Mouse (Mus musculus) spleen, adult 2 months (tissue): ENCODE measurements at regions not wholly inside any gene's neighbourhood (a gene's known extent, or its start where the extent isn't known, plus 50 kb on each side); places are given as distances from the start of the nearest gene placed in this dataset.
"Not testable (repeated sequence)": the region's sequence is repeated elsewhere in the genome, so short reads cannot be mapped to it uniquely, and the experiment has no call there.

Experiments
- DNase-seq, 2 experiments: peaks; one replicate each; pipeline versions ENCODE4 v3.0.0 to v3.0.0-alpha.2; 2012 to 2021; ENCODE audit warnings: low spot score in 2 of 2, low read depth in 1 of 2
- H3K27ac ChIP-seq: fragments of 200-500 bp; 2 replicates; pipeline ENCODE4 v1.5.1; 2012; ENCODE audit warnings: low read length, inconsistent platforms; ENCODE audit not compliant: insufficient read depth
- H3K27me3 ChIP-seq: fragments of 200-500 bp; 2 replicates; pipeline ENCODE4 v1.6.1; 2012; ENCODE audit warnings: mild to moderate bottlenecking, moderate library complexity, low read length, inconsistent platforms; ENCODE audit not compliant: control insufficient read depth, insufficient read depth
- H3K36me3 ChIP-seq: fragments of 200-500 bp; 2 replicates; pipeline ENCODE4 v1.6.1; 2012; ENCODE audit warnings: mild to moderate bottlenecking, low read length, inconsistent platforms; ENCODE audit not compliant: control insufficient read depth, insufficient read depth
- H3K4me1 ChIP-seq: fragments of 200-500 bp; 2 replicates; pipeline ENCODE4 v1.6.1; 2011; ENCODE audit warnings: inconsistent platforms; ENCODE audit not compliant: control insufficient read depth, insufficient read depth, insufficient read length
- H3K4me3 ChIP-seq: fragments of 200-500 bp; 2 replicates; pipeline ENCODE4 v1.5.1; 2011; ENCODE audit warnings: mild to moderate bottlenecking, inconsistent platforms; ENCODE audit not compliant: insufficient read depth, insufficient read length; ENCODE audit errors: extremely low read depth
- CTCF ChIP-seq: fragments of 200-500 bp; IDR thresholded peaks from 2 replicates; pipeline ENCODE4 v1.5.1; 2011; ENCODE audit warnings: mild to moderate bottlenecking, inconsistent platforms; ENCODE audit not compliant: insufficient read depth, insufficient read length, insufficient replicate concordance; ENCODE audit errors: extremely low read depth
- POLR2A ChIP-seq: fragments of 200-500 bp; IDR thresholded peaks from 2 replicates; pipeline ENCODE4 v1.6.1; 2011; ENCODE audit warnings: low read depth, low read length, inconsistent platforms
- WGBS: fragments of 180-500 bp; shearing (Covaris S2); methylation state at CpG from one replicate; pipeline ENCODE4 v1.1.7; 2018; 5-methylcytosine and 5-hydroxymethylcytosine counted together

- H3K27ac ChIP-seq: no peak overlapping the region
- H3K36me3 ChIP-seq: no peaks in the 10 kb centered on the region
- no peak overlapping the region for H3K4me3 ChIP-seq
- H3K4me1 ChIP-seq: no peaks in the 10 kb centered on the region
- no peaks in the 10 kb centered on the region for H3K27me3 ChIP-seq
- TF ChIP-seq CTCF (no peak), POLR2A (no peak)
- DNase-seq: no peak
- WGBS: 84% methylated on average over 8 of the region's 8 CpGs
Observed at GRCm38 (mm10) chr10:72298824-72299551, 355.7 kb upstream of the Zwint start.

- not testable (repeated sequence) for H3K4me3 ChIP-seq, H3K4me1 ChIP-seq, H3K27ac ChIP-seq, H3K36me3 ChIP-seq, DNase-seq, H3K27me3 ChIP-seq
- WGBS: 94% methylated on average over 23 of the region's 23 CpGs
Observed at GRCm38 (mm10) chr10:72309045-72309444, 345.6 kb upstream of the Zwint start.

- WGBS: 85% methylated on average over 4 of the region's 4 CpGs
- TF ChIP-seq CTCF (no peak), POLR2A (no peak)
- Histone ChIP-seq H3K27me3 (no peaks in the 10 kb centered on the region), H3K4me1 (no peaks in the 10 kb centered on the region), H3K4me3 (no peak overlapping the region), H3K36me3 (no peaks in the 10 kb centered on the region), H3K27ac (no peak overlapping the region)
- DNase-seq: no peak
Observed at GRCm38 (mm10) chr10:72318308-72318707, 336.3 kb upstream of the Zwint start.

GRCm38 (mm10) chr10:72320307-72320706, 334.3 kb upstream of the Zwint start:
- no peak overlapping the region for H3K27ac ChIP-seq
- no peaks in the 10 kb centered on the region for H3K36me3 ChIP-seq
- WGBS: 60% methylated on average over 4 of the region's 4 CpGs
- H3K4me1 ChIP-seq: no peaks in the 10 kb centered on the region
- no peak for TF ChIP-seq CTCF
- no peak for TF ChIP-seq POLR2A
- no peak overlapping the region for H3K4me3 ChIP-seq
- DNase-seq: no peak
- H3K27me3 ChIP-seq: no peaks in the 10 kb centered on the region

- TF ChIP-seq CTCF (no peak), POLR2A (no peak)
- Histone ChIP-seq H3K36me3 (no peaks in the 10 kb centered on the region), H3K4me1 (no peaks in the 10 kb centered on the region), H3K27me3 (no peaks in the 10 kb centered on the region), H3K4me3 (no peak overlapping the region), H3K27ac (no peak overlapping the region)
- 79% methylated on average over 4 of the region's 4 CpGs for WGBS
- DNase-seq: no peak
Observed at GRCm38 (mm10) chr10:72326624-72327023, 328.0 kb upstream of the Zwint start.

- Histone ChIP-seq H3K36me3 (no peaks in the 10 kb centered on the region), H3K4me1 (no peaks in the 10 kb centered on the region), H3K27me3 (no peaks in the 10 kb centered on the region), H3K4me3 (no peak overlapping the region), H3K27ac (no peak overlapping the region)
- TF ChIP-seq CTCF (no peak), POLR2A (no peak)
- DNase-seq: no peak
- 78% methylated on average over 5 of the region's 5 CpGs for WGBS
Observed at GRCm38 (mm10) chr10:72347253-72347652, 307.4 kb upstream of the Zwint start.

- no peak overlapping the region for H3K27ac ChIP-seq
- no peak overlapping the region for H3K4me3 ChIP-seq
- H3K36me3 ChIP-seq: no peaks in the 10 kb centered on the region
- DNase-seq: peak in 1 of 2 experiments; percentile 3
- H3K27me3 ChIP-seq: no peaks in the 10 kb centered on the region
- no peaks in the 10 kb centered on the region for H3K4me1 ChIP-seq
- no peak for TF ChIP-seq CTCF
- TF ChIP-seq POLR2A: no peak
- 22% methylated on average over 2 of the region's 2 CpGs for WGBS
Observed at GRCm38 (mm10) chr10:72347949-72348663, 306.5 kb upstream of the Zwint start.
